Mouse (Mus musculus): ENCODE data around the gene Mon1a. TPM values are rescaled to one million over a fixed set of nuclear protein-coding genes. Genes with fewer than 3 reads are reported as not detected.

Mon1a gene
- polyA plus RNA-seq, 1 experiment from 2014 or later: 16.6 TPM

DNA sequence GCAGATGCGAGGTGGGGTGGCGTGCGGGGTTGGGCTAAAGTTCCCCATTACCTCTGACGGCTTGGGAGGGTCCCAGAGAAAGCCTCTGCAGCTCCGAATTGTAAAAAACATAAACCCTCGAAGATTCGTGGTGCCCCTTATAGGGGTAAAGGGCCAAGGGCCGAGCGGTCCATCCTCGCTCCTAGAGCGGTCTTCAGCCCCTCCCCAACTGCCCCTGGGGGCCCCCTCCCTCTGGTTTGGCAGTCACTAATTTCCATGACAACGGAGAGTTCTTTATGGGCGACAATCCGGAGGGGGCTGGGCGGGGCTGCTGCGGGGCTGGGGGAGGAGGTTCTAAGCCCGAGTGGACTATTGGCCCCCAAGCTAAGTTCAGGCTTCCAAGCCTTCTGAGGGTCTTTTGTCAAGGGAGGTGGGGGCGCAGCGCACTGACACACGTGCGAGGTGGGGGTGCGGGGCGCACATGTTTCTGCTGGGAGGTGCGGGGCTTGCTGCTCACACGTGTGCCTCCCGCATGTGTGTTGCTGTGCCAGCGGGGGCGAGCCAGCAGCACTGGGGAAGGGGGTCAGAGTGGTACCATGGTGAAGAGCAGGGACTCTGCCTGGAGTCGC, 48.4 kb downstream of the Mon1a start:
- Histone ChIP-seq H3K9me3 (no peaks in the 10 kb centered on the region), H3K4me1 (replicated peaks) (peaks cover 39% of the 10 kb centered on the region), H3K27me3 (ENCODE audit: insufficient read depth, poor library complexity, severe bottlenecking) (peaks cover 52% of the 10 kb centered on the region), H3K27ac (peak overlapping the region; percentile 87), H3K36me3 (no peaks in the 10 kb centered on the region), H3K4me3 (peak overlapping the region; percentile 69)
- WGBS: under 1% methylated on average over 29 of the region's 29 CpGs
- DNase-seq (ENCODE audit: low spot score): peak; percentile 47

DNA sequence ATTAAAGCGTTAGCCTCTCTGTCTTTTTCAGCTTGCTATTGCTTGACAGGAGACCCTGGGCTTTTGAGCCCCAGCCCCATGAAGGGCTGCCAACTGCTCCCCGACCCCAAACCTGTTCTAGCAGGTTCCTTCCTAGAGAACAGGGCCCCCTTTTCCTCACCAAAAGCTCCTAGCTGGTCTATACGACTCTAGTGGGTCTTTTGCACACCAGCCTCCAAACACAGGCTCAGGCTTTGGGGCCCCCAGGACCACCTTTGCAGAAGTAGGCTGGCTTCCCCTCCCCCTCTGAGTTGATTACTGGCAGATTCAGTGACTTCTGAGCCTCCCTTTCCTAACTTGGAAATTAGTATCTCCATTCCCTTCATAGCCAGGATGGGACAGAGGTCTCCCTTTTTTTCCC, 48.9 kb downstream of the Mon1a start:
- Histone ChIP-seq H3K27ac (peak overlapping the region; percentile 87), H3K36me3 (no peaks in the 10 kb centered on the region), H3K4me1 (replicated peaks) (peaks cover 36% of the 10 kb centered on the region), H3K4me3 (peak overlapping the region; percentile 69), H3K27me3 (ENCODE audit: insufficient read depth, poor library complexity, severe bottlenecking) (peaks cover 52% of the 10 kb centered on the region), H3K9me3 (no peaks in the 10 kb centered on the region)
- DNase-seq (ENCODE audit: low spot score): no peak
- 1% methylated on average over 3 of the region's 3 CpGs for WGBS

DNA sequence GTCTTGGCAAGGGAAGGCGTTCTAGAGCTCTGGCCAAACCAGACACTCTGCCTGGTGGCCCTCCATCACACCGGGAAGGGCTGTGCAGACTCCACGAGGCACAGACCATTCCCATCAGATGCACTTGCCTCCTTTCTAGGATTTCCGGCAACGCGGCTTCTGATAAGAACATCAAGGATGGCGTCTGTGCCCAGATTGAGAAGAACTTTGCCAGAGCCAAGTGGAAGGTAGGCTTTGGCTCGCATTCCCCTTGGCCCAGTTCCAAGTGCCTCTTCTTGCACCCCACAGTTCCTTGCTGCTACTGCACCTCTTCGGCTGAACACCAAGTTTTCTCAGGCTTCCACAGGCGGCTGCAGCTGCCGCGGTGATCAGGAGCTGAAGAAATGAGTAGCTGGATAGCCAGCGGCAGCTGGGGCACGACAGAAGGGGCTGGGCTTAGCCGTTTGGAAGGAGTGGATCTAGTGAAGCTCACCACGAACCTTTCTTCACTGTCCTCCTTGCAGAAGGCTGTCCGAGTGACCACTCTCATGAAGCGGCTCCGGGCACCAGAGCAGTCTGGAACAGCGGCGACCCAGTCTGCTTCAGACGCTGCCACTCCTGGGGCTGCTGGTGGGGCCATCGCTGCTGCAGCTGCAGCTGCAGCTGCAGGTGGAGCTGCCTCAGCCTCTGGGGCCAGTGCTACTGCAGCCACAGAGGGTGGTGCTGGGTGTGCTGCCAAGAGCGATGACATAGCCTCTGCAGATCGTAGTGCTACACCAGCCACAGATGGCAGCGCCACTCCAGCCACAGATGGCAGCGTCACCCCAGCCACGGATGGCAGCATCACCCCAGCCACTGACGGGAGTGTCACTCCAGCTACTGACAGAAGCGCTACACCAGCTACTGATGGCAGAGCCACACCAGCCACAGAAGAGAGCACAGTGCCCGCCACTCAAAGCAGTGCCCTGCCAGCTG, 59.6 kb downstream of the Mon1a start:
- peaks cover 26% of the 10 kb centered on the region for H3K36me3 ChIP-seq
- no peaks in the 10 kb centered on the region for H3K9me3 ChIP-seq
- H3K4me1 ChIP-seq (replicated peaks): peaks cover 22% of the 10 kb centered on the region
- DNase-seq (ENCODE audit: low spot score): no peak
- no peaks in the 10 kb centered on the region for H3K27me3 ChIP-seq (ENCODE audit: insufficient read depth, poor library complexity, severe bottlenecking)
- H3K4me3 ChIP-seq: no peak overlapping the region
- no peak overlapping the region for H3K27ac ChIP-seq
- WGBS: 91% methylated on average over 31 of the region's 31 CpGs

DNA sequence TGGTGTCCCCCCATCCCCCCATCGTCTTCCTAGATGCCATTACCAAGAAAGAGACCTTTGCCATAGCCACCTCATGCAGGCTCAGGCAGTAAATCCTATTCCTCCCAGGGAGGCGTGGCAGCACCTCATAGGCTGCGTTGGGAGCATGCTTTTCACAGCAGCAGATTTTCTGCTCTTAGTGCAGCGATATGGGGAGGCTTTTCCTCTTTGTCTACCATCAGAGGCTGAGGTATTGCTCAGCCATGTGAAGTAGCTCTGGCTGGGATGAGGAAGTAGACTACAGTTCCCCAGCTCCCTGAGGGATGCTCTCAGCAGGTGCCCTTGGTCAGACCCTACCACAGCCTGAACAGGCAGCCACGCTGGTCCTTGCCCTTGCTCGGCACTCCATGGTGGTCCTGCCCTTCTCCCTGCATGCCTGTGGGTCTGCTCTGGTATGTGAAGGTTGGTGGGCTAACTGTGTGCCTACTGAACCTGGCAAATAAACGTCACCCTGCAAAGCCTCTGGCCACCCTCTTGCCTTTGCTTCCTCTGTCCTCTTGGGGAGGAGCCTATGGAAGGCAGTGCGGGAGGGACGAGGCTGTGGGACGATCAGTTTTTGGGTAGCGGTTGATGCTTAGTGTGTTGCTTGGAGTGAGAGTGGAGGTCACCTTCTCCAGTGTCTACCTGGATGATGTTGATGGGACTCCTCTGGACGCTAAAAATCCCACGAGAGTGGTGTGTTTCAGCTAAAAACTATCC, 61.4 kb downstream of the Mon1a start:
- WGBS: 82% methylated on average over 13 of the region's 13 CpGs
- no peak for DNase-seq (ENCODE audit: low spot score)
- H3K36me3 ChIP-seq: peaks cover 32% of the 10 kb centered on the region
- H3K4me3 ChIP-seq: no peak overlapping the region
- peaks cover 23% of the 10 kb centered on the region for H3K4me1 ChIP-seq (replicated peaks)
- no peak overlapping the region for H3K27ac ChIP-seq
- H3K9me3 ChIP-seq: no peaks in the 10 kb centered on the region
- H3K27me3 ChIP-seq (ENCODE audit: insufficient read depth, poor library complexity, severe bottlenecking): no peaks in the 10 kb centered on the region

DNA sequence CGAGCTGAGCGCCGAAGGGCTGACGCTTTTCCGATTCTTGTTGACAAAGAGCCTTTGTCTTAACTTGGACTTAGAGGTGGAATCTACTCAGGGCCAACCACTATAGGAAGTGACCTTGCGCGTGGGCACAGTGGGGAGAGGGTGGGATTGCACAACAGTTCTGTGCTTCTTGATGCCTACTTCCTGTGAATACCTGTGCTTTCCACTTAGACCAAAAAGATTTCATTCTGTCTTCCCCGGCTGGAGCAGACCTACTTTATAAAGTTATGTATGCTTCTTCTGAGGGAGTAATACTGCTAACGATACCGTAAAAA, 61.9 kb downstream of the Mon1a start, which contains the start of gene Traip:
TSS of gene Traip (plus strand) at position 215 of the 314 bp plus-strand sequence.
- Histone ChIP-seq H3K4me3 (peak within 1 kb of the TSS; percentile 86), H3K4me1 (replicated peaks) (peaks cover 23% of the 10 kb centered on the region), H3K36me3 (peaks cover 32% of the 10 kb centered on the region), H3K27me3 (ENCODE audit: insufficient read depth, poor library complexity, severe bottlenecking) (no peaks in the 10 kb centered on the region), H3K9me3 (no peaks in the 10 kb centered on the region), H3K27ac (peak within 1 kb of the TSS; percentile 91)
- DNase-seq (ENCODE audit: low spot score): no peak
- WGBS: 90% methylated on average over 10 of the region's 10 CpGs

DNA sequence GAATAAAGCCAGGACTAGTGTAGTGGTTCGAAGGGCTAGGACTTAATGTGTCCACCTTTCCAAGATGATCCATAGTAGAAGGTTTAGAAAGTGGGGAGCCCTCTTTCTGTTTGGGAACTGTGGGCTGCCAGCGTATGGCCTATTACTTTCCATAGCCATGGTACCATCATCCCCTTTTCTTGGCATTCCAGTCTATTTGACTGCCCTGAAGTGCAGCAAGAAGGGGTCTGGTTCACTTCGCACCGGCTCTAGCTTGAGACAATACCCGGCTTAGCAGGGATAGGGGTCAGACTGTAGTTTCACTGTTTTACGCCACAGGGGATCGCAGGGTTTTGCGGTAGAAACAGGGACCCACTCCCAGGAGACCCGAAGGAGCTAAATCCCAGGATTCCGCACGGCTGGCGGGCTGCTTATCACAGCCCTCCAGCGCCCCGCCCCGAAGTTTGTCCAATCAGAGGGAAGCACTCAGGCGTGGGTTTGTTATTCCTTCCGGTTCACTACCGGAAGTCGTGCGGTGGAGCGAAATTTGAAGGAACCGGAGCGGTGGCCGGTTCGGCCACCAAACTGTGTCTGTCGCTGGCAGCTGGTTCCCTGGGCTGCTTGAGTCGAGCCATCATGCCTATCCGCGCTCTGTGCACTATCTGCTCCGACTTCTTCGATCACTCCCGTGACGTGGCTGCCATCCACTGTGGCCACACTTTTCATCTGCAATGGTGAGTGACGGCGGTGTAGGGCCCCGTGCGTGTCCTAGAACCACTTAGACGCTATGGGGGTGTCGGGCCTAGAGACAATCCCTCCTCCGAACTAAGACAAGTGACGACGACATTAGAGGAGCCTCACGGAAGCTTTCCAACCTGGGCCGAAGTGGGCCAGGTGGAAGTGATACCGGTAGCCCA, 62.8 kb downstream of the Mon1a start:
- 13% methylated on average over 45 of the region's 45 CpGs for WGBS
- peak overlapping the region; percentile 86 for H3K4me3 ChIP-seq
- peaks cover 26% of the 10 kb centered on the region for H3K4me1 ChIP-seq (replicated peaks)
- no peaks in the 10 kb centered on the region for H3K9me3 ChIP-seq
- no peaks in the 10 kb centered on the region for H3K27me3 ChIP-seq (ENCODE audit: insufficient read depth, poor library complexity, severe bottlenecking)
- peak overlapping the region; percentile 91 for H3K27ac ChIP-seq
- DNase-seq (ENCODE audit: low spot score): peak; percentile 93
- peaks cover 36% of the 10 kb centered on the region for H3K36me3 ChIP-seq

Other genes starting within 250 kb of the Mon1a start
- 6.4 and 7.2 TPM in 2 replicates for gene Slc38a3, start 218.6 kb upstream of the Mon1a start, polyA plus RNA-seq (2016; fragmentation: Nextera tagmentation; extraction: Ambion mirVana)
- gene Gnat1, start 208.4 kb upstream of the Mon1a start, polyA plus RNA-seq (2016; fragmentation: Nextera tagmentation; extraction: Ambion mirVana): 2.6 and 3.1 TPM in 2 replicates
- 14.5 and 16.4 TPM in 2 replicates for gene Sema3f, start 177.7 kb upstream of the Mon1a start, polyA plus RNA-seq (2016; fragmentation: Nextera tagmentation; extraction: Ambion mirVana)
- 196 and 204 TPM in 2 replicates for gene Rbm5, start 117.2 kb upstream of the Mon1a start, polyA plus RNA-seq (2016; fragmentation: Nextera tagmentation; extraction: Ambion mirVana)
- gene Rbm6, start 14.9 kb upstream of the Mon1a start, polyA plus RNA-seq (2016; fragmentation: Nextera tagmentation; extraction: Ambion mirVana): 87.6 and 98.2 TPM in 2 replicates
- gene Mst1r, start 18.7 kb downstream of the Mon1a start, polyA plus RNA-seq (2016; fragmentation: Nextera tagmentation; extraction: Ambion mirVana): 0.67 and 0.80 TPM in 2 replicates
- gene Actl11, start 40.3 kb downstream of the Mon1a start, polyA plus RNA-seq (2016; fragmentation: Nextera tagmentation; extraction: Ambion mirVana): not detected in 2 replicates
- 13.0 and 13.1 TPM in 2 replicates for gene Camkv, start 47.5 kb downstream of the Mon1a start, polyA plus RNA-seq (2016; fragmentation: Nextera tagmentation; extraction: Ambion mirVana)
- gene Traip, start 62.0 kb downstream of the Mon1a start, polyA plus RNA-seq (2016; fragmentation: Nextera tagmentation; extraction: Ambion mirVana): 24.3 and 35.3 TPM in 2 replicates
- gene Uba7, start 87.4 kb downstream of the Mon1a start, polyA plus RNA-seq (2016; fragmentation: Nextera tagmentation; extraction: Ambion mirVana): 8.5 and 9.6 TPM in 2 replicates
- gene Gm20661, start 94.9 kb downstream of the Mon1a start, polyA plus RNA-seq (2016; fragmentation: Nextera tagmentation; extraction: Ambion mirVana): 1.5 and 1.8 TPM in 2 replicates
- gene Inka1, start 97.7 kb downstream of the Mon1a start, polyA plus RNA-seq (2016; fragmentation: Nextera tagmentation; extraction: Ambion mirVana): 59.8 and 61.0 TPM in 2 replicates
- 2.4 and 3.0 TPM in 2 replicates for gene Cdhr4, start 104.3 kb downstream of the Mon1a start, polyA plus RNA-seq (2016; fragmentation: Nextera tagmentation; extraction: Ambion mirVana)
- gene Gm20662, start 108.2 kb downstream of the Mon1a start, polyA plus RNA-seq (2016; fragmentation: Nextera tagmentation; extraction: Ambion mirVana): 0.46 and 0.54 TPM in 2 replicates
- 60.1 and 65.5 TPM in 2 replicates for gene Ip6k1, start 114.3 kb downstream of the Mon1a start, polyA plus RNA-seq (2016; fragmentation: Nextera tagmentation; extraction: Ambion mirVana)
- gene Gmppb, start 161.1 kb downstream of the Mon1a start, polyA plus RNA-seq (2016; fragmentation: Nextera tagmentation; extraction: Ambion mirVana): 24.9 and 30.7 TPM in 2 replicates
- 2.4 and 3.4 TPM in 2 replicates for gene Amigo3, start 165.0 kb downstream of the Mon1a start, polyA plus RNA-seq (2016; fragmentation: Nextera tagmentation; extraction: Ambion mirVana)
- gene Mst1, start 192.3 kb downstream of the Mon1a start, polyA plus RNA-seq (2016; fragmentation: Nextera tagmentation; extraction: Ambion mirVana): 0.34 and 0.39 TPM in 2 replicates
- gene Rnf123, start 195.2 kb downstream of the Mon1a start, polyA plus RNA-seq (2016; fragmentation: Nextera tagmentation; extraction: Ambion mirVana): 36.6 and 39.1 TPM in 2 replicates
- gene Apeh, start 206.5 kb downstream of the Mon1a start, polyA plus RNA-seq (2016; fragmentation: Nextera tagmentation; extraction: Ambion mirVana): 77.0 and 83.8 TPM in 2 replicates

Measured in hindbrain, embryonic 10.5 days (tissue).